Mouse (Mus musculus): ENCODE measurements around the gene Psmc1. TPM values are rescaled to one million over a fixed set of nuclear protein-coding genes. Genes with fewer than 3 reads are reported as not detected.

Gene Psmc1
- total and polyA plus RNA-seq, 2 experiments from 2014 or later = 89.0 to 275 TPM

GRCm38 (mm10) chr12:100167931-100168871 is 58.2 kb downstream of the Psmc1 start:
- no peak for TF ChIP-seq CTCF (IDR thresholded peaks at IDR 0.05; ENCODE audit: low read depth)
- ATAC-seq = peak; percentile 67
- Histone ChIP-seq H3K9ac (replicated peaks; ENCODE audit: low read length) (0 out of 2 replicates have a peak overlapping the region, but pooled peaks have one; percentile 37), H3K4me2 (ENCODE audit: low read depth, low read length) (peak overlapping the region; percentile 52), H3K4me3 (ENCODE audit: low read length) (peak overlapping the region; percentile 6; the same call in 1 of the 2 replicates), H3K9me3 (ENCODE audit: low read length) (no peaks in the 10 kb centered on the region), H3K27me3 (ENCODE audit: insufficient read depth, low read length) (no peaks in the 10 kb centered on the region), H3K27ac (peak overlapping the region; percentile 78), H3K36me3 (ENCODE audit: insufficient read depth, low read length) (no peaks in the 10 kb centered on the region), H3K4me1 (ENCODE audit: insufficient read depth, low read length) (peaks cover 5% of the 10 kb centered on the region; the same call in 1 of the 2 replicates)
- peak; percentile 73 for DNase-seq (ENCODE audit: low spot score)
- 11% methylated on average over 28 of the region's 28 CpGs for WGBS

- Histone ChIP-seq H3K4me1 (ENCODE audit: insufficient read depth, low read length) (peaks cover 5% of the 10 kb centered on the region; the same call in 1 of the 2 replicates), H3K4me3 (ENCODE audit: low read length) (no peak overlapping the region), H3K9me3 (ENCODE audit: low read length) (no peaks in the 10 kb centered on the region), H3K4me2 (ENCODE audit: low read depth, low read length) (no peak overlapping the region), H3K27ac (no peak overlapping the region), H3K27me3 (ENCODE audit: insufficient read depth, low read length) (no peaks in the 10 kb centered on the region), H3K9ac (replicated peaks; ENCODE audit: low read length) (no peak overlapping the region), H3K36me3 (ENCODE audit: insufficient read depth, low read length) (no peaks in the 10 kb centered on the region)
- ATAC-seq (no peak), DNase-seq (ENCODE audit: low spot score) (peak; percentile 23)
- TF ChIP-seq CTCF (IDR thresholded peaks at IDR 0.05; ENCODE audit: low read depth) = no peak
- WGBS = 58% methylated on average over 7 of the region's 7 CpGs
Observed at GRCm38 (mm10) chr12:100172481-100172880, 62.5 kb downstream of the Psmc1 start.

Other genes with a start within 250 kb of the Psmc1 start
- 4.7 and 4.8 TPM in 2 replicates for gene Efcab11, start 225.7 kb upstream of the Psmc1 start, total RNA-seq (2014; rRNA removed)
- 4.3 and 5.5 TPM in 2 replicates for gene Efcab11, start 225.7 kb upstream of the Psmc1 start, polyA plus RNA-seq (2015; fragmentation: Nextera tagmentation; extraction: Ambion mirVana)
- 14.2 and 14.6 TPM in 2 replicates for gene Tdp1, start 225.6 kb upstream of the Psmc1 start, total RNA-seq (2014; rRNA removed)
- gene Tdp1, start 225.6 kb upstream of the Psmc1 start, polyA plus RNA-seq (2015; fragmentation: Nextera tagmentation; extraction: Ambion mirVana) = 35.1 and 36.2 TPM in 2 replicates
- 1.8 and 3.7 TPM in 2 replicates for gene Kcnk13, start 145.7 kb upstream of the Psmc1 start, total RNA-seq (2014; rRNA removed)
- gene Kcnk13, start 145.7 kb upstream of the Psmc1 start, polyA plus RNA-seq (2015; fragmentation: Nextera tagmentation; extraction: Ambion mirVana) = 1.9 and 2.4 TPM in 2 replicates
- gene Nrde2, start 49.5 kb downstream of the Psmc1 start, total RNA-seq (2014; rRNA removed) = 20.2 and 20.5 TPM in 2 replicates
- gene Nrde2, start 49.5 kb downstream of the Psmc1 start, polyA plus RNA-seq (2015; fragmentation: Nextera tagmentation; extraction: Ambion mirVana) = 11.8 and 13.6 TPM in 2 replicates
- gene Calm1, start 89.3 kb downstream of the Psmc1 start, total RNA-seq (2014; rRNA removed) = 1,139 and 1,416 TPM in 2 replicates
- 4,078 and 4,190 TPM in 2 replicates for gene Calm1, start 89.3 kb downstream of the Psmc1 start, polyA plus RNA-seq (2015; fragmentation: Nextera tagmentation; extraction: Ambion mirVana)

Measured in hindbrain, postnatal 0 days (tissue).